Mouse (Mus musculus): ENCODE measurements at regions not wholly inside any gene's neighbourhood (a gene's known extent, or its start where the extent isn't known, plus 50 kb on each side); places are given as distances from the start of the nearest gene placed in this dataset.

- intact Hi-C loops (cut with DNase I): no loop called here
- no peak for DNase-seq (ENCODE audit: low spot score in 2 of 2)
Observed at GRCm38 (mm10) chr17:15311822-15312221, 64.8 kb downstream of the Dll1 start.

- DNase-seq (ENCODE audit: low spot score in 2 of 2): no peak
- intact Hi-C loops (cut with DNase I): no loop called here
Observed at GRCm38 (mm10) chr17:15310465-15310864, 66.2 kb downstream of the Dll1 start.

- intact Hi-C loops (cut with DNase I): no loop called here
- peak in 1 of 2 experiments; percentile 9 for DNase-seq (ENCODE audit: low spot score in 2 of 2)
Observed at GRCm38 (mm10) chr17:15302110-15302509, 74.6 kb downstream of the Dll1 start.

GRCm38 (mm10) chr17:15299743-15300371 is 76.8 kb downstream of the Dll1 start:
- DNase-seq (ENCODE audit: low spot score in 2 of 2): no peak
- intact Hi-C loops (cut with DNase I): no loop called here

GRCm38 (mm10) chr17:15294165-15294585 is 82.5 kb downstream of the Dll1 start:
- DNase-seq (ENCODE audit: low spot score in 2 of 2): no peak
- intact Hi-C loops (cut with DNase I): no loop called here

- no peak for DNase-seq (ENCODE audit: low spot score in 2 of 2)
- intact Hi-C loops (cut with DNase I): no loop called here
Observed at GRCm38 (mm10) chr17:15292490-15293070, 84.1 kb downstream of the Dll1 start.

GRCm38 (mm10) chr17:15291626-15292025 is 85.0 kb downstream of the Dll1 start:
- intact Hi-C loops (cut with DNase I): no loop called here
- no peak for DNase-seq (ENCODE audit: low spot score in 2 of 2)

- no peak for DNase-seq (ENCODE audit: low spot score in 2 of 2)
- intact Hi-C loops (cut with DNase I): no loop called here
Observed at GRCm38 (mm10) chr17:15290326-15290725, 86.3 kb downstream of the Dll1 start.

- intact Hi-C loops (cut with DNase I): no loop called here
- DNase-seq (ENCODE audit: low spot score in 2 of 2): no peak
Observed at GRCm38 (mm10) chr17:15289062-15289461, 87.6 kb downstream of the Dll1 start.

- no peak for DNase-seq (ENCODE audit: low spot score in 2 of 2)
- intact Hi-C loops (cut with DNase I): no loop called here
Observed at GRCm38 (mm10) chr17:15288640-15289039, 88.0 kb downstream of the Dll1 start.

- intact Hi-C loops (cut with DNase I): no loop called here
- DNase-seq (ENCODE audit: low spot score in 2 of 2): no peak
Observed at GRCm38 (mm10) chr17:15286596-15286995, 90.1 kb downstream of the Dll1 start.

GRCm38 (mm10) chr17:15285399-15286043 is 91.2 kb downstream of the Dll1 start:
- DNase-seq (ENCODE audit: low spot score in 2 of 2): peak in 1 of 2 experiments; percentile 13
- intact Hi-C loops (cut with DNase I): no loop called here

- no peak for DNase-seq (ENCODE audit: low spot score in 2 of 2)
Observed at GRCm38 (mm10) chr17:15269905-15270304, 106.8 kb downstream of the Dll1 start.

GRCm38 (mm10) chr17:15269056-15269612 is 107.5 kb downstream of the Dll1 start:
- intact Hi-C loops (cut with DNase I): no loop called here
- no peak for DNase-seq (ENCODE audit: low spot score in 2 of 2)

More at GRCm38 (mm10) chr17:15269905-15270304, 106.8 kb downstream of the Dll1 start:
- intact Hi-C loops (cut with DNase I): no loop called here

- DNase-seq (ENCODE audit: low spot score in 2 of 2): no peak
- intact Hi-C loops (cut with DNase I): no loop called here
Observed at GRCm38 (mm10) chr17:15267721-15268120, 109.0 kb downstream of the Dll1 start.

- no peak for DNase-seq (ENCODE audit: low spot score in 2 of 2)
- intact Hi-C loops (cut with DNase I): no loop called here
Observed at GRCm38 (mm10) chr17:15259427-15260101, 117.1 kb downstream of the Dll1 start.

- no peak for DNase-seq (ENCODE audit: low spot score in 2 of 2)
- intact Hi-C loops (cut with DNase I): no loop called here
Observed at GRCm38 (mm10) chr17:15255874-15256273, 120.8 kb downstream of the Dll1 start.

- no peak for DNase-seq (ENCODE audit: low spot score in 2 of 2)
- intact Hi-C loops (cut with DNase I): no loop called here
Observed at GRCm38 (mm10) chr17:15253785-15254184, 122.9 kb downstream of the Dll1 start.

GRCm38 (mm10) chr17:15253271-15253670 is 123.4 kb downstream of the Dll1 start:
- intact Hi-C loops (cut with DNase I): no loop called here
- no peak for DNase-seq (ENCODE audit: low spot score in 2 of 2)

GRCm38 (mm10) chr17:15252187-15252586 is 124.5 kb downstream of the Dll1 start:
- no peak for DNase-seq (ENCODE audit: low spot score in 2 of 2)
- intact Hi-C loops (cut with DNase I): no loop called here

Data from left cerebral cortex, postnatal 36 days (tissue).